Mouse (Mus musculus): Measurements from ENCODE around the gene Ergic2. TPM values are rescaled to one million over a fixed set of nuclear protein-coding genes. Genes with fewer than 3 reads are reported as not detected.

Gene Ergic2
- total and polyA plus RNA-seq, 3 experiments: 89.0 to 227 (median 91.5) TPM

- H3K4me2 ChIP-seq (ENCODE audit: insufficient read depth, low read depth, poor library complexity, severe bottlenecking): no peak overlapping the region
- H3K9ac ChIP-seq (ENCODE audit: insufficient read depth, low read depth): no peak overlapping the region
- in situ Hi-C loops (cut with MboI; ENCODE audit: low pct_ligation_motif_present, low pct_unique_long_range_greater_than_20kb, low sequenced_read_pairs) (no loop called here), dilution Hi-C loops (cut with MboI; ENCODE audit: extremely low pct_ligation_motif_present, extremely low pct_unique_long_range_greater_than_20kb, low sequenced_read_pairs) (no loop called here)
- TF ChIP-seq CTCF (conservative IDR thresholded peaks at IDR 0.05 in 1 of 2, IDR thresholded peaks at IDR 0.05 in 1 of 2; ENCODE audit: low read depth in 2 of 2, low read length in 2 of 2): peak; percentile 41 to 51; a peak in 3 of 4 replicates
- TF ChIP-seq PAX5 (IDR thresholded peaks at IDR 0.05; ENCODE audit: low read length): no peak
- no peak for TF ChIP-seq IRF4 (IDR thresholded peaks at IDR 0.05; ENCODE audit: low read depth, low read length)
- no peak for TF ChIP-seq TCF12 (IDR thresholded peaks at IDR 0.05; ENCODE audit: low read depth, low read length)
- TF ChIP-seq SMC3 (IDR thresholded peaks at IDR 0.05; ENCODE audit: low read depth, low read length): peak; percentile 31; the same call in 1 of the 2 replicates
- peak; percentile 15 for TF ChIP-seq RAD21 (IDR thresholded peaks at IDR 0.05; ENCODE audit: low read depth, low read length)
- TF ChIP-seq JUND (conservative IDR thresholded peaks at IDR 0.05; ENCODE audit: low read depth, low read length): no peak
- TF ChIP-seq NELFE (IDR thresholded peaks at IDR 0.05; ENCODE audit: low read depth, low read length): no peak
- no peak for TF ChIP-seq GABPA (IDR thresholded peaks at IDR 0.05; ENCODE audit: insufficient replicate concordance, low read depth, low read length)
- no peak for TF ChIP-seq USF1 (IDR thresholded peaks at IDR 0.05; ENCODE audit: low read depth, low read length)
- no peak for TF ChIP-seq HCFC1 (IDR thresholded peaks at IDR 0.05; ENCODE audit: low read depth, low read length)
- no peak for DNase-seq (ENCODE audit: extremely low read depth)
- no peaks in the 10 kb centered on the region for H3K79me2 ChIP-seq (replicated peaks; ENCODE audit: control insufficient read depth, extremely low read depth, insufficient read depth, poor library complexity, severe bottlenecking)
- H3K27me3 ChIP-seq (replicated peaks): no peaks in the 10 kb centered on the region
- H3K4me1 ChIP-seq (ENCODE audit: control insufficient read depth in 1 of 2, insufficient read depth in 2 of 2): peaks cover 0 to 14% of the 10 kb centered on the region in 2 experiments; a peak in 2 of 4 replicates
- no peak overlapping the region for H3K4me3 ChIP-seq (replicated peaks in 1 of 3; ENCODE audit: low read depth in 2 of 3, low read length in 2 of 3, poor library complexity in 1 of 3)
- H3K27ac ChIP-seq (ENCODE audit: insufficient read depth, low read depth): no peak overlapping the region
- no peaks in the 10 kb centered on the region for H3K9me3 ChIP-seq (replicated peaks; ENCODE audit: low read length)
- H3K36me3 ChIP-seq (replicated peaks in 1 of 2; ENCODE audit: control insufficient read depth in 1 of 2, insufficient read depth in 1 of 2, low read length in 1 of 2): no peaks in the 10 kb centered on the region
Observed at GRCm38 (mm10) chr6:148242304-148242703, 30.1 kb upstream of the Ergic2 start.

GRCm38 (mm10) chr6:148241685-148242084, 29.5 kb upstream of the Ergic2 start:
- H3K4me1 ChIP-seq (ENCODE audit: control insufficient read depth in 1 of 2, insufficient read depth in 2 of 2): peaks cover 0 to 13% of the 10 kb centered on the region in 2 experiments; a peak in 2 of 4 replicates
- no peaks in the 10 kb centered on the region for H3K36me3 ChIP-seq (replicated peaks in 1 of 2; ENCODE audit: control insufficient read depth in 1 of 2, insufficient read depth in 1 of 2, low read length in 1 of 2)
- H3K9ac ChIP-seq (ENCODE audit: insufficient read depth, low read depth): no peak overlapping the region
- no peak overlapping the region for H3K4me2 ChIP-seq (ENCODE audit: insufficient read depth, low read depth, poor library complexity, severe bottlenecking)
- no peak overlapping the region for H3K4me3 ChIP-seq (replicated peaks in 1 of 3; ENCODE audit: low read depth in 2 of 3, low read length in 2 of 3, poor library complexity in 1 of 3)
- in situ Hi-C loops (cut with MboI; ENCODE audit: low pct_ligation_motif_present, low pct_unique_long_range_greater_than_20kb, low sequenced_read_pairs): no loop called here
- H3K79me2 ChIP-seq (replicated peaks; ENCODE audit: control insufficient read depth, extremely low read depth, insufficient read depth, poor library complexity, severe bottlenecking): no peaks in the 10 kb centered on the region
- no peaks in the 10 kb centered on the region for H3K9me3 ChIP-seq (replicated peaks; ENCODE audit: low read length)
- dilution Hi-C loops (cut with MboI; ENCODE audit: extremely low pct_ligation_motif_present, extremely low pct_unique_long_range_greater_than_20kb, low sequenced_read_pairs): no loop called here
- DNase-seq (ENCODE audit: extremely low read depth): no peak
- H3K27ac ChIP-seq (ENCODE audit: insufficient read depth, low read depth): no peak overlapping the region
- TF ChIP-seq TBP (conservative IDR thresholded peaks at IDR 0.05; ENCODE audit: low read depth, low read length): no peak
- no peak for TF ChIP-seq BHLHE40 (IDR thresholded peaks at IDR 0.05; ENCODE audit: low read depth, low read length)
- TF ChIP-seq SIN3A (IDR thresholded peaks at IDR 0.05; ENCODE audit: low read length): no peak
- TF ChIP-seq PAX5 (IDR thresholded peaks at IDR 0.05; ENCODE audit: low read length): no peak
- no peak for TF ChIP-seq RAD21 (IDR thresholded peaks at IDR 0.05; ENCODE audit: low read depth, low read length)
- TF ChIP-seq EP300 (IDR thresholded peaks at IDR 0.05; ENCODE audit: low read length): no peak
- no peak for TF ChIP-seq CHD2 (IDR thresholded peaks at IDR 0.05; ENCODE audit: low read length)
- no peak for TF ChIP-seq UBTF (IDR thresholded peaks at IDR 0.05; ENCODE audit: low read depth, low read length)
- no peak for TF ChIP-seq CTCF (conservative IDR thresholded peaks at IDR 0.05 in 1 of 2, IDR thresholded peaks at IDR 0.05 in 1 of 2; ENCODE audit: low read depth in 2 of 2, low read length in 2 of 2)
- TF ChIP-seq HCFC1 (IDR thresholded peaks at IDR 0.05; ENCODE audit: low read depth, low read length): no peak
- no peak for TF ChIP-seq ZMIZ1 (IDR thresholded peaks at IDR 0.05; ENCODE audit: low read depth, low read length)
- no peak for TF ChIP-seq MAFK (IDR thresholded peaks at IDR 0.05; ENCODE audit: insufficient replicate concordance, low read length)
- H3K27me3 ChIP-seq (replicated peaks): no peaks in the 10 kb centered on the region
